Mouse (Mus musculus) Patski (cell line): Measurements from ENCODE around the gene R3hdm2. TPM values are rescaled to one million over a fixed set of nuclear protein-coding genes. Genes with fewer than 3 reads are reported as not detected.

Experiments
- ATAC-seq: fragments of 100-300 bp; one replicate; pipeline ENCODE4 v1.8.0; 2021
- CTCF ChIA-PET: fragments of 350-600 bp; sonication (Branson Sonifier 250); formaldehyde crosslinking; loops from one replicate; lab custom pipeline; 2022; ENCODE audit warnings: inconsistent platforms; lab: Charles Lee
- POLR2A ChIA-PET: fragments of 350-600 bp; sonication (Branson Sonifier 250); formaldehyde crosslinking; loops from one replicate; lab custom pipeline; 2022; ENCODE audit warnings: antibody characterized with exemption, inconsistent platforms; lab: Charles Lee
- DNase-seq: peaks from one replicate; pipeline ENCODE4 v3.0.0-alpha.2; 2011; ENCODE audit warnings: low read depth, low spot score
- H3K27me3 ChIP-seq: fragments of 371-371 bp; one replicate; pipeline ENCODE4 v1.5.1; 2021
- CTCF ChIP-seq: fragments of 100-300 bp; IDR thresholded peaks from one replicate; pipeline ENCODE4 v1.5.1; 2021
- in situ Hi-C: fragments of 300-500 bp; cut with MboI; formaldehyde crosslinking; loops from 3 replicates; pipeline ENCODE4 v1.11.1; 2018; ENCODE audit warnings: low pct_unique_long_range_greater_than_20kb, mixed read lengths
- polyA plus RNA-seq: library from polyadenylated mRNA; unstranded; gene quantifications from one replicate; pipeline ENCODE4 v1.2.3, GENCODE M21; 2021

The R3hdm2 gene
- polyA plus RNA-seq, 1 experiment from 2014 or later, result 98.4 TPM

GRCm38 (mm10) chr10:127462411-127463096, 82.4 kb downstream of the R3hdm2 start:
- no peak for DNase-seq
- in situ Hi-C loops, result no loop called here
- H3K27me3 ChIP-seq, result no peaks in the 10 kb centered on the region
- POLR2A ChIA-PET, result no interaction called here
- CTCF ChIA-PET, result interaction anchor here (1.4 kb wide), 1 partner anchor 12 kb away, joined by 4 read pairs; no protein-coding TSS in a partner anchor
- no peak for ATAC-seq
- TF ChIP-seq CTCF, result no peak

GRCm38 (mm10) chr10:127471281-127471988, 91.3 kb downstream of the R3hdm2 start:
- H3K27me3 ChIP-seq, result no peaks in the 10 kb centered on the region
- ChIA-PET POLR2A (no interaction called here), CTCF (interaction anchor here (1.0 kb wide), 1 partner anchor 9 kb away, joined by 3 read pairs; no protein-coding TSS in a partner anchor)
- DNase-seq (no peak), ATAC-seq (no peak)
- in situ Hi-C loops, result no loop called here
- TF ChIP-seq CTCF, result no peak

GRCm38 (mm10) chr10:127472722-127473121, 92.6 kb downstream of the R3hdm2 start:
- no peak for TF ChIP-seq CTCF
- ATAC-seq, result no peak
- POLR2A ChIA-PET, result no interaction called here
- CTCF ChIA-PET, result no interaction called here
- DNase-seq, result no peak
- in situ Hi-C loops, result no loop called here
- H3K27me3 ChIP-seq, result no peaks in the 10 kb centered on the region

GRCm38 (mm10) chr10:127475175-127475574, 95.0 kb downstream of the R3hdm2 start:
- DNase-seq (no peak), ATAC-seq (no peak)
- POLR2A ChIA-PET, result interaction anchor here (1.0 kb wide), 1 partner anchor 26 kb away, joined by 3 read pairs; the partner anchor contains the start of gene Stac3
- TF ChIP-seq CTCF, result no peak
- CTCF ChIA-PET, result interaction anchor here (1.0 to 1.4 kb wide), 5 partner anchors 9 to 124 kb away, joined by 4 to 5 read pairs (median 4); no protein-coding TSS in a partner anchor
- H3K27me3 ChIP-seq, result no peaks in the 10 kb centered on the region
- in situ Hi-C loops, result no loop called here

- ATAC-seq (no peak), DNase-seq (no peak)
- ChIA-PET CTCF (interaction anchor here (1.8 kb wide), 1 partner anchor 37 kb away, joined by 4 read pairs; no protein-coding TSS in a partner anchor), POLR2A (no interaction called here)
- H3K27me3 ChIP-seq, result no peaks in the 10 kb centered on the region
- in situ Hi-C loops, result no loop called here
- TF ChIP-seq CTCF, result no peak
Measured at GRCm38 (mm10) chr10:127476541-127476940, 96.4 kb downstream of the R3hdm2 start.

GRCm38 (mm10) chr10:127477301-127477700, 97.2 kb downstream of the R3hdm2 start:
- no peak for DNase-seq
- H3K27me3 ChIP-seq, result no peaks in the 10 kb centered on the region
- TF ChIP-seq CTCF, result no peak
- ChIA-PET POLR2A (no interaction called here), CTCF (interaction anchor here (1.8 kb wide), 1 partner anchor 36 kb away, joined by 4 read pairs; no protein-coding TSS in a partner anchor)
- in situ Hi-C loops, result no loop called here
- ATAC-seq, result no peak

GRCm38 (mm10) chr10:127479131-127479530, 99.0 kb downstream of the R3hdm2 start:
- ATAC-seq (no peak), DNase-seq (no peak)
- POLR2A ChIA-PET, result interaction anchor here (0.7 to 1.3 kb wide), 2 partner anchors 81 to 844 kb away, joined by 3 to 4 read pairs; no protein-coding TSS in a partner anchor
- in situ Hi-C loops, result no loop called here
- peak; percentile 67 for TF ChIP-seq CTCF
- CTCF ChIA-PET, result interaction anchor here (0.6 to 3.4 kb wide), 9 partner anchors 11 to 77 kb away, joined by 3 to 20 read pairs (median 5); partner anchors contain the start of gene Shmt2
- H3K27me3 ChIP-seq, result no peaks in the 10 kb centered on the region

- ChIA-PET POLR2A (no interaction called here), CTCF (interaction anchor here (0.7 to 3.4 kb wide), 10 partner anchors 9 to 142 kb away, joined by 3 to 20 read pairs (median 4); partner anchors contain the start of gene Stac3)
- H3K27me3 ChIP-seq, result no peaks in the 10 kb centered on the region
- ATAC-seq (peak; percentile 51), DNase-seq (no peak)
- in situ Hi-C loops, result no loop called here
- TF ChIP-seq CTCF, result no peak
Measured at GRCm38 (mm10) chr10:127480833-127481813, 101.0 kb downstream of the R3hdm2 start.

GRCm38 (mm10) chr10:127485235-127485634, 105.1 kb downstream of the R3hdm2 start:
- no peaks in the 10 kb centered on the region for H3K27me3 ChIP-seq
- peak; percentile 70 for ATAC-seq
- TF ChIP-seq CTCF, result no peak
- POLR2A ChIA-PET, result interaction anchor here (1.3 kb wide), 1 partner anchor 19 kb away, joined by 4 read pairs; no protein-coding TSS in a partner anchor
- in situ Hi-C loops, result no loop called here
- DNase-seq, result no peak
- CTCF ChIA-PET, result interaction anchor here (0.8 to 3.0 kb wide), 2 partner anchors 28 to 50 kb away, joined by 3 to 11 read pairs; no protein-coding TSS in a partner anchor
